Mouse (Mus musculus) lung, embryonic 15.5 days (tissue): ENCODE measurements around the gene Tmem161a. TPM values are rescaled to one million over a fixed set of nuclear protein-coding genes. Genes with fewer than 3 reads are reported as not detected.

ENCODE experiments used
- ATAC-seq: fragments of 200-750 bp; cut with Nextera tagmentation; 2 replicates; pipeline ENCODE4 v1.8.0; 2017; ENCODE audit warnings: moderate number of reproducible peaks, borderline replicate concordance; ENCODE audit not compliant: low FRiP score, low TSS enrichment; ENCODE audit errors: extremely low read depth
- H3K27ac ChIP-seq: fragments of 300-500 bp; sonication (generic); 2 replicates; pipeline ENCODE4 v1.5.1; 2015; ENCODE audit warnings: moderate library complexity, mild to moderate bottlenecking, inconsistent platforms
- H3K27me3 ChIP-seq: fragments of 300-500 bp; sonication (generic); 2 replicates; pipeline ENCODE4 v1.6.1; 2015; ENCODE audit warnings: inconsistent platforms
- H3K36me3 ChIP-seq: fragments of 300-500 bp; sonication (generic); 2 replicates; pipeline ENCODE4 v1.6.1; 2015; ENCODE audit warnings: inconsistent platforms
- H3K4me1 ChIP-seq: fragments of 300-500 bp; sonication (generic); 2 replicates; pipeline ENCODE4 v1.6.1; 2015; ENCODE audit warnings: inconsistent platforms
- H3K4me2 ChIP-seq: fragments of 300-500 bp; sonication (generic); 2 replicates; pipeline ENCODE4 v1.6.1; 2015; ENCODE audit warnings: inconsistent platforms, mild to moderate bottlenecking, moderate library complexity
- H3K4me3 ChIP-seq: fragments of 300-500 bp; sonication (generic); 2 replicates; pipeline ENCODE4 v1.5.1; 2015; ENCODE audit warnings: mild to moderate bottlenecking, inconsistent platforms
- H3K9ac ChIP-seq: fragments of 300-500 bp; sonication (generic); 2 replicates; pipeline ENCODE4 v1.6.1; 2015; ENCODE audit warnings: inconsistent platforms
- H3K9me3 ChIP-seq: fragments of 300-500 bp; sonication (generic); 2 replicates; pipeline ENCODE4 v1.6.1; 2016; ENCODE audit warnings: inconsistent platforms
- WGBS: fragments of 180-500 bp; shearing (Covaris S2); methylation state at CpG from one replicate; pipeline ENCODE4 v1.1.7; 2015; 5-methylcytosine and 5-hydroxymethylcytosine counted together
- polyA plus RNA-seq: library from polyadenylated mRNA; unstranded; fragments of >200 nt; fragmentation: Nextera tagmentation; extraction: Ambion mirVana; gene quantifications from 2 replicates; pipeline ENCODE4 v1.2.1, GENCODE M21; 2015

Tmem161a gene
- polyA plus RNA-seq, 1 experiment from 2014 or later = 69.7 TPM

DNA sequence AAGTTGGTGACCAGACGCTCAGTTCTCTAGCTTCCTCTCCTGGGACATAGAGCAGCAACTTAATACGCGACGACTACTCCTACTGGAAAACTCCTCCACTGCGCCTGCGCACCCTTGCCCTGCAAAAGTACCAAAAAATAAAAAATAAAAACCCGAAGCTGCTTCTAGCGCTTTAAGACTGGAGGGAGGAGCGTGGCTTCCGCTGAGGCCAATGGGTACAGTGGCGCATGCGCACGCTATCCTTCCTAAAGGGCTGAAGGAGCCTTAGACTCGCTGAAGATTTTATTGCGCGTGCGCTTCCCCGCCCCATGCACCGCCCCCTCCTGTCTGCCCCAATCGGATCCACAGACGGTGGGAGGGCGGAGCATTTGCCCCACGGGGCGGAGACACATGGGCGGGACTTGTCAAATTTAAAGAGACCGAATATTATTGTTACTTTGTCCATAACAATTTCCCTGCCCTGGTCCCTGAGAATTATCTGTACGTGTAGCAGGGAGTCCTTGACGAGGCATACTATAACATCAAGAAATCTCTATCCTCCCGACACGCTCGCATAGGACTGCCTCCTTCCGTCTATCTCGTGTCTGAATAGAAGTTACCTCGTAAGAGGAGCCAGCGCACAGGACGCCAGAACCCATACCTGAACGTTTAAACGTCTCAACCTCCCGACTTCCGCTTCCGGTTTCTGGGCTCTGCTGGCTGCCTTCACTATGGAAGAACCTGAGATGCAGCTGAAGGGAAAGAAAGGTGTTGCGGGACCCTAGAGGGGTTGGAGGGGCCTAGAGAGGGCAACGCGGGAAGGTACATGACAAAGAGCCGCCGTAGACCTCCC, 32.9 kb upstream of the Tmem161a start, which contains the start of the genes Rfxank, Borcs8 and Mef2b:
Gene Rfxank, minus strand, starts transcription at position 129 of the 832 bp plus-strand sequence.
Gene Borcs8, plus strand, starts transcription at position 474 of the 832 bp plus-strand sequence.
Gene Mef2b, plus strand, starts transcription at position 686 of the 832 bp plus-strand sequence.
- peak; percentile 98 for ATAC-seq
- Histone ChIP-seq H3K4me2 (peak within 1 kb of the TSS; percentile 60), H3K9me3 (no peaks in the 10 kb centered on the region), H3K27me3 (no peaks in the 10 kb centered on the region), H3K36me3 (peaks cover 27% of the 10 kb centered on the region), H3K4me1 (peaks cover 19% of the 10 kb centered on the region), H3K27ac (peak within 1 kb of the TSS; percentile 79), H3K9ac (peak within 1 kb of the TSS; percentile 72), H3K4me3 (peak within 1 kb of the TSS; percentile 74)
- under 1% methylated on average over 46 of the region's 46 CpGs for WGBS

GRCm38 (mm10) chr8:70139981-70140380, 32.2 kb upstream of the Tmem161a start:
- H3K27ac ChIP-seq = peak overlapping the region; percentile 79
- H3K4me1 ChIP-seq = peaks cover 19% of the 10 kb centered on the region
- ATAC-seq = no peak
- WGBS = 8% methylated on average over 9 of the region's 9 CpGs
- H3K9me3 ChIP-seq = no peaks in the 10 kb centered on the region
- H3K9ac ChIP-seq = peak overlapping the region; percentile 72
- H3K27me3 ChIP-seq = no peaks in the 10 kb centered on the region
- peak overlapping the region; percentile 74 for H3K4me3 ChIP-seq
- peak overlapping the region; percentile 56 for H3K4me2 ChIP-seq
- peaks cover 25% of the 10 kb centered on the region for H3K36me3 ChIP-seq

- H3K27me3 ChIP-seq = peaks cover 4% of the 10 kb centered on the region; the same call in 1 of the 2 replicates
- peaks cover 5% of the 10 kb centered on the region; the same call in 1 of the 2 replicates for H3K4me1 ChIP-seq
- H3K4me3 ChIP-seq = no peak overlapping the region
- no peaks in the 10 kb centered on the region for H3K9me3 ChIP-seq
- no peak for ATAC-seq
- H3K36me3 ChIP-seq = peaks cover 25% of the 10 kb centered on the region
- H3K27ac ChIP-seq = no peak overlapping the region
- no peak overlapping the region for H3K4me2 ChIP-seq
- no peak overlapping the region for H3K9ac ChIP-seq
- WGBS = 76% methylated on average over 7 of the region's 7 CpGs
These were observed 24.2 kb upstream of the Tmem161a start for GRCm38 (mm10) chr8:70147678-70148607.

DNA sequence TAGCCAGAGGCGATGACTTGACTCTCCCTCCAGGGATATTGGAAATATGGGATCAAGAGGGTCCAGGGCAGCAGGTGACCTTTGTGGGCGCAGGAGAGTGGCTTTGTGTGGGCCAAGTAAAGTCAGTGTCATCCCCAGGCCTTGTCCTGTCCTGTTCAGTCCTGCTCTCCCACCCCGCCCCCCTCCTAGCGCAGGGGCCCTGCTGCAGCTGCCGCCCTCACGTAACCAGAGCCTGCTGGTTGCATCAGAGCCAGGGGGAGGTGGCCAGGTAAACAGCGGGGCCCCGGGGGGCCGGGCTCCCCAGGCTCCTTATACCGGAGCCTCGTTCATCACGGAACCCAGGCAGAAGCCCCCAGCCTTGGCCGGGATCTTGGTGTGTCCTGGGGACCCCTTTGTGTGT, 22.0 kb upstream of the Tmem161a start:
- H3K4me3 ChIP-seq = no peak overlapping the region
- no peak overlapping the region for H3K9ac ChIP-seq
- H3K4me1 ChIP-seq = peaks cover 5% of the 10 kb centered on the region; the same call in 1 of the 2 replicates
- H3K27me3 ChIP-seq = peaks cover 4% of the 10 kb centered on the region; the same call in 1 of the 2 replicates
- no peak overlapping the region for H3K4me2 ChIP-seq
- no peak for ATAC-seq
- no peak overlapping the region for H3K27ac ChIP-seq
- WGBS = 13% methylated on average over 13 of the region's 13 CpGs
- peaks cover 17% of the 10 kb centered on the region for H3K36me3 ChIP-seq
- H3K9me3 ChIP-seq = no peaks in the 10 kb centered on the region

DNA sequence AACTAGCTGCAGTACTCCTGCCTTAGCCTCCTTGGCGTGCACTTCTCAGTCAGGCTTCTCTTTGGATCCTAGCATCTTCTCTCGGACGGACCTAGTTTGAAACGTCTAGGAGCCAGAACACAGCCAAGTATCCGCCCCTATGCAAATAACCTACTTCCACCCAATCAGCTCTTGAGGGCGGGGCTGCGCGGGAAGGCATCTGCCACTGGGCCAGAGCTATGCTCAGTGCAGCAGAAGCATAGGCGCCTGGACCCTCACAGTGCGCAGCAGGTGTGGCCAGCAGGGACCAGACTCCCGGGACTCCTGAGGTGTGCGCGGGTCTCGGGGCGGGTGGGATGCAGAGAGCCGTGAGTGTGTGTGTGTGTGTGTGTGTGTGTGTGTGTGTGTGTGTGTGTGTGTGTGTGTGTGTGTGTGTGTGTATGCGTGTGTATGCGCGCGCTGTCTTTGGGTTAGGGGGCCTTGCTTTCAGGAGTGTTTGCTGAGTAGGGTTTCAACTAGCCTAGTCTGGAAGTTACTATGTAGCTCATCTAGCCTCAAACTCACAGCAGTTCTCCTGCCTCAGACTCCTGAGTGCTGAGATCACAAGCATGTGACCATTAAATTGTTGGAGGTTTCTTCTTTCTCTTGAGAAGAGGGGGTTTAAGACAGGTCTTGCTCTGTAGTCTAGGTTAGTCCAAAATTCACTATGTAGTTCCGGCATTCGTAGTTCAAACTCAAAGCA, 19.5 kb upstream of the Tmem161a start:
- Histone ChIP-seq H3K4me3 (no peak overlapping the region), H3K4me2 (peak overlapping the region; percentile 34), H3K27me3 (peaks cover 4% of the 10 kb centered on the region; the same call in 1 of the 2 replicates), H3K36me3 (no peaks in the 10 kb centered on the region), H3K9me3 (no peaks in the 10 kb centered on the region), H3K4me1 (peaks cover 5% of the 10 kb centered on the region; the same call in 1 of the 2 replicates), H3K9ac (no peak overlapping the region), H3K27ac (no peak overlapping the region)
- WGBS = 11% methylated on average over 21 of the region's 22 CpGs
- peak; percentile 94 for ATAC-seq

DNA sequence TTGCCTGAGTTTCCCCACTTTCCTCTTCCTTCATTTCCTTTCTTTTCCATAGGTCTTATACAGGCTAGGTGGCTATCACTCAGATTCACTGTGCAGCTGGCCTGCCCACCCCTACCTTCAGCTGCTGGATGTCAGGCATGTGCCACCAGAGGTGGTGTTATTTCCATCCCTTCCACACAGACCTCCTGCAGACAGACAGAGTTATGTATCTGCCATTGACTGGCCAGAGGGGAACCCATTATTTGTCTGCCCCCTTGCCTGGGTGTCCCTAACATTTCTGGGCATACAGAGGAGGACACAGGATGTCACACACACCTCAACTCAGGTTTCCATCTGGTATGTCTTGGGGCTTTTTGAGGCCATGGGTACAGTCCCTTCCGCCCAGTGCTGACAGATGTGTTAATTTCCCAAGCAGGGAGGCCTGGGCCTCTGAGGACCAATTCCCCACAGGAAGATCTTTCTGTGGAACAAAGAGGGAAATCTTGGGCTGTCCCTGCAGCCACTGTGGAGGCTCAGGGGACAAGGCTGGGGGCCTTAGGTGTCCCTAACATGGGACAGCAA, 14.8 kb upstream of the Tmem161a start:
- no peak overlapping the region for H3K9ac ChIP-seq
- WGBS = 89% methylated on average over 1 of the region's 1 CpGs
- H3K27ac ChIP-seq = no peak overlapping the region
- ATAC-seq = no peak
- H3K4me1 ChIP-seq = peaks cover 14% of the 10 kb centered on the region; the same call in 1 of the 2 replicates
- no peaks in the 10 kb centered on the region for H3K9me3 ChIP-seq
- H3K4me3 ChIP-seq = no peak overlapping the region
- no peaks in the 10 kb centered on the region for H3K36me3 ChIP-seq
- peaks cover 10% of the 10 kb centered on the region for H3K27me3 ChIP-seq
- H3K4me2 ChIP-seq = no peak overlapping the region

GRCm38 (mm10) chr8:70158069-70158853, 13.9 kb upstream of the Tmem161a start:
- Histone ChIP-seq H3K27me3 (peaks cover 10% of the 10 kb centered on the region; the same call in 1 of the 2 replicates), H3K36me3 (no peaks in the 10 kb centered on the region), H3K9me3 (no peaks in the 10 kb centered on the region), H3K4me2 (peak overlapping the region; percentile 94), H3K9ac (peak overlapping the region; percentile 34; the same call in 1 of the 2 replicates), H3K27ac (no peak overlapping the region), H3K4me1 (peaks cover 10% of the 10 kb centered on the region; the same call in 1 of the 2 replicates), H3K4me3 (peak overlapping the region; percentile 51)
- peak; percentile 89 for ATAC-seq
- 9% methylated on average over 36 of the region's 40 CpGs for WGBS

DNA sequence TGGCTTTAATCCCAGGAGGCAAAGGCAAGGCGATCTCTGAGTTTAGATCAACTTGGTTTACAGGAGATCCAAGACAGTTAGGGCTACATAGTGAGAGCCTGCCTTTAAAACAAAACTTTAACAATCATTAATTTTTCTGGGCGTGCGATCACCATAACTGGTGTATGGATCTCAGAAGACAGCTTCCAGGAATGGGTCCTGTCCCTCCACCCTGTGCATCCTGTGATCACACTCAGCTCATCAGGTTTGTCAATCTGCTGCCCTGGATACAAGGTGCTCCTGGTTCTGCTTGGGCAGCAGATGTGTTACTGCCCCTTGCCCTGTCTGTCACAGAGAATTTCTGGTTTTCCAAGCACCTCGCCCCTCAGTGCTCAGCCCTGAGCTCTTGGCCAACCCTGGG, 12.9 kb upstream of the Tmem161a start:
- no peak overlapping the region for H3K27ac ChIP-seq
- H3K4me3 ChIP-seq = no peak overlapping the region
- no peaks in the 10 kb centered on the region for H3K36me3 ChIP-seq
- H3K9me3 ChIP-seq = no peaks in the 10 kb centered on the region
- H3K27me3 ChIP-seq = peaks cover 12% of the 10 kb centered on the region; the same call in 1 of the 2 replicates
- ATAC-seq = no peak
- 85% methylated on average over 4 of the region's 4 CpGs for WGBS
- no peak overlapping the region for H3K9ac ChIP-seq
- H3K4me1 ChIP-seq = peaks cover 10% of the 10 kb centered on the region; the same call in 1 of the 2 replicates
- H3K4me2 ChIP-seq = no peak overlapping the region

GRCm38 (mm10) chr8:70160015-70160414, 12.1 kb upstream of the Tmem161a start:
- no peak for ATAC-seq
- Histone ChIP-seq H3K4me3 (no peak overlapping the region), H3K9me3 (no peaks in the 10 kb centered on the region), H3K27me3 (peaks cover 17% of the 10 kb centered on the region; the same call in 1 of the 2 replicates), H3K9ac (no peak overlapping the region), H3K4me2 (no peak overlapping the region), H3K36me3 (no peaks in the 10 kb centered on the region), H3K4me1 (peaks cover 10% of the 10 kb centered on the region; the same call in 1 of the 2 replicates), H3K27ac (no peak overlapping the region)
- WGBS = 51% methylated on average over 13 of the region's 13 CpGs

GRCm38 (mm10) chr8:70163316-70163715, 8.8 kb upstream of the Tmem161a start:
- Histone ChIP-seq H3K4me2 (no peak overlapping the region), H3K9me3 (no peaks in the 10 kb centered on the region), H3K4me3 (no peak overlapping the region), H3K9ac (no peak overlapping the region), H3K27ac (no peak overlapping the region), H3K36me3 (no peaks in the 10 kb centered on the region), H3K4me1 (peaks cover 11% of the 10 kb centered on the region), H3K27me3 (peaks cover 32% of the 10 kb centered on the region)
- no peak for ATAC-seq
- 78% methylated on average over 3 of the region's 3 CpGs for WGBS
